Mouse (Mus musculus) liver, postnatal 0 days (tissue): ENCODE measurements around the gene Tapbpl. TPM values are rescaled to one million over a fixed set of nuclear protein-coding genes. Genes with fewer than 3 reads are reported as not detected.

Experiments used
- ATAC-seq: fragments of 200-750 bp; cut with Nextera tagmentation; 2 replicates; pipeline ENCODE4 v1.8.0; 2017; ENCODE audit warnings: mild to moderate bottlenecking, moderate library complexity
- DNase-seq: peaks from one replicate; pipeline ENCODE4 v3.0.0-alpha.2; 2016
- H3K27ac ChIP-seq: fragments of 300-500 bp; sonication (generic); 2 replicates; pipeline ENCODE4 v1.5.1; 2014; ENCODE audit warnings: antibody characterized with exemption, moderate library complexity, mild to moderate bottlenecking, low read depth
- H3K27me3 ChIP-seq: fragments of 300-500 bp; sonication (generic); 2 replicates; pipeline ENCODE4 v1.6.1; 2014; ENCODE audit warnings: low read length, control low read depth, mixed read lengths; ENCODE audit not compliant: insufficient read depth
- H3K36me3 ChIP-seq: fragments of 300-500 bp; sonication (generic); replicated peaks from 2 replicates; pipeline ENCODE4 v1.6.1; 2014; ENCODE audit warnings: mild to moderate bottlenecking, control low read depth, low read length, moderate library complexity, mixed read lengths; ENCODE audit not compliant: insufficient read depth
- H3K4me1 ChIP-seq: fragments of 300-500 bp; sonication (generic); 2 replicates; pipeline ENCODE4 v1.6.1; 2014; ENCODE audit warnings: antibody characterized with exemption, mild to moderate bottlenecking, control low read depth; ENCODE audit not compliant: insufficient read depth
- H3K4me2 ChIP-seq: fragments of 300-500 bp; sonication (generic); 2 replicates; pipeline ENCODE4 v1.6.1; 2014; ENCODE audit warnings: low read depth, mild to moderate bottlenecking, low read length, moderate library complexity, mixed read lengths
- H3K4me3 ChIP-seq: fragments of 300-500 bp; sonication (generic); 2 replicates; pipeline ENCODE4 v1.5.1; 2014; ENCODE audit warnings: low read depth, low read length
- H3K9ac ChIP-seq: fragments of 300-500 bp; sonication (generic); replicated peaks from 2 replicates; pipeline ENCODE4 v1.6.1; 2014; ENCODE audit warnings: mild to moderate bottlenecking, moderate library complexity
- H3K9me3 ChIP-seq: fragments of 300-500 bp; sonication (generic); 2 replicates; pipeline ENCODE4 v1.6.1; 2016; ENCODE audit warnings: mild to moderate bottlenecking, control low read depth, low read length, mixed read lengths
- CTCF ChIP-seq: sonication (generic); IDR thresholded peaks from 2 replicates; pipeline ENCODE4 v1.5.1; 2016; ENCODE audit warnings: antibody characterized with exemption, low read depth
- EP300 ChIP-seq: IDR thresholded peaks from 2 replicates; pipeline ENCODE4 v1.6.1; 2016; ENCODE audit warnings: antibody characterized with exemption, low read depth, mild to moderate bottlenecking
- WGBS: fragments of 180-500 bp; shearing (Covaris S2); extraction: QIAGEN DNeasy Blood & Tissue Kit; methylation state at CpG from one replicate; pipeline ENCODE4 v1.1.7; 2014; ENCODE audit not compliant: insufficient replicate concordance; 5-methylcytosine and 5-hydroxymethylcytosine counted together
- polyA plus RNA-seq: library from polyadenylated mRNA; unstranded; fragments of >200 nt; fragmentation: Nextera tagmentation; extraction: Ambion mirVana; gene quantifications from 2 replicates; pipeline ENCODE4 v1.2.1, GENCODE M21; 2015

The Tapbpl gene
- polyA plus RNA-seq, 1 experiment from 2014 or later: 14.4 TPM

GRCm38 (mm10) chr6:125222577-125222976 is 9.1 kb downstream of the Tapbpl start:
- Histone ChIP-seq H3K4me1 (no peaks in the 10 kb centered on the region), H3K9me3 (no peaks in the 10 kb centered on the region), H3K27ac (0 out of 2 replicates have a peak overlapping the region, but pooled peaks have one; percentile 22), H3K4me3 (no peak overlapping the region), H3K4me2 (no peak overlapping the region), H3K36me3 (peaks cover 59% of the 10 kb centered on the region), H3K27me3 (no peaks in the 10 kb centered on the region), H3K9ac (no peak overlapping the region)
- TF ChIP-seq EP300: no peak
- no peak for TF ChIP-seq CTCF
- ATAC-seq: no peak
- DNase-seq: no peak
- WGBS: 65% methylated on average over 3 of the region's 3 CpGs

- DNase-seq: peak; percentile 33
- TF ChIP-seq CTCF (no peak), EP300 (no peak)
Measured at GRCm38 (mm10) chr6:125222146-125222545, 9.5 kb downstream of the Tapbpl start.

GRCm38 (mm10) chr6:125221115-125221745 is 10.4 kb downstream of the Tapbpl start:
- 89% methylated on average over 20 of the region's 20 CpGs for WGBS

More at GRCm38 (mm10) chr6:125222146-125222545, 9.5 kb downstream of the Tapbpl start:
- H3K27ac ChIP-seq: 0 out of 2 replicates have a peak overlapping the region, but pooled peaks have one; percentile 22
- H3K4me3 ChIP-seq: no peak overlapping the region
- H3K4me1 ChIP-seq: no peaks in the 10 kb centered on the region
- no peaks in the 10 kb centered on the region for H3K27me3 ChIP-seq
- ATAC-seq: peak; percentile 24; the same call in 1 of the 2 replicates
- no peaks in the 10 kb centered on the region for H3K9me3 ChIP-seq
- no peak overlapping the region for H3K9ac ChIP-seq
- no peak overlapping the region for H3K4me2 ChIP-seq
- peaks cover 59% of the 10 kb centered on the region for H3K36me3 ChIP-seq
- WGBS: 54% methylated on average over 2 of the region's 2 CpGs

DNA sequence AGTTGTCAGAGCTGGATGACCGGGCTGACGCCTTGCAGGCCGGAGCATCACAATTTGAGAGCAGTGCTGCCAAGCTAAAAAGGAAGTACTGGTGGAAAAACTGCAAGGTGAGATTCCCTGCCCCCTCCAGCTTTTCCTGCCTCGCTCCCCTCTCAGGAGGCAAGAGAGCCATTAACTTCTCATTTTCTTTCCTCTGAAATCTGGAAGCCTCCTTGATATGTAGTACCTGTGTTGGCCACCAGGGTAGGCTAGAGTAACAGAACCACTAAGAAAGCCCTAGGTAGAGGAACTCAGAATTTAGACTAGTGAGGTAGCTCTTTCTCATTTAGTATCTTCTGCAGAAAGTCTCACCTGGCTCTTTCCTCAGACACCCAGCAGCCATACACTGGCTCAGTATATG is 12.7 kb downstream of the Tapbpl start:
- peaks cover 13% of the 10 kb centered on the region for H3K4me1 ChIP-seq

More at GRCm38 (mm10) chr6:125221115-125221745, 10.4 kb downstream of the Tapbpl start:
- Histone ChIP-seq H3K4me1 (peaks cover 9% of the 10 kb centered on the region), H3K27ac (no peak overlapping the region), H3K27me3 (no peaks in the 10 kb centered on the region), H3K4me3 (no peak overlapping the region), H3K9me3 (no peaks in the 10 kb centered on the region), H3K36me3 (peaks cover 50% of the 10 kb centered on the region), H3K9ac (no peak overlapping the region), H3K4me2 (no peak overlapping the region)
- TF ChIP-seq CTCF (no peak), EP300 (no peak)
- ATAC-seq: no peak
- no peak for DNase-seq

DNA sequence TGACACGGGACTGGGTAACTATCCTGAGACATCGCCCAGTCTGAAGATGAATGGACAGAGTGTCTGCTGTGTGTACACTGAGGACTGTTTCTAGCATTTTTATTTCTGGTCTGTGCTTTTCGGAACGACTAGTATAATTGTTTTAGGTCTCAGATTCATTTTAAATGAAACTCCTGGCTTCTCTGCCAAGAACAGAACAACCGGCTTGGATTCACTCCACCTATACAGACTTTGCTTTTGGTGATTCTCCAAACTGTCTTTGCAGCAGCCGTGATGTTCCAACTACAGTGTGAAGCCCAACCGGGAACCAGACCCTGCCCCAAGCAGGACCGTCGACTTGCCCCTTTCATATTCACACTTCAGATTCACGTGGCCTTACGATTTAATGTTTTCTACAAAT is 13.8 kb downstream of the Tapbpl start:
- Histone ChIP-seq H3K27me3 (peaks cover 10% of the 10 kb centered on the region), H3K27ac (no peak overlapping the region), H3K9ac (no peak overlapping the region), H3K36me3 (peaks cover 27% of the 10 kb centered on the region), H3K4me2 (no peak overlapping the region), H3K9me3 (no peaks in the 10 kb centered on the region), H3K4me3 (no peak overlapping the region), H3K4me1 (peaks cover 13% of the 10 kb centered on the region)
- WGBS: 89% methylated on average over 11 of the region's 11 CpGs
- ATAC-seq (no peak), DNase-seq (no peak)
- TF ChIP-seq EP300 (no peak), CTCF (no peak)

More for the DNA sequence above, 12.7 kb downstream of the Tapbpl start:
- Histone ChIP-seq H3K27ac (no peak overlapping the region), H3K4me2 (no peak overlapping the region), H3K9ac (no peak overlapping the region), H3K36me3 (peaks cover 36% of the 10 kb centered on the region), H3K27me3 (peaks cover 1% of the 10 kb centered on the region), H3K9me3 (no peaks in the 10 kb centered on the region), H3K4me3 (no peak overlapping the region)
- WGBS: 76% methylated on average over 4 of the region's 4 CpGs
- DNase-seq (peak; percentile 58), ATAC-seq (no peak)
- TF ChIP-seq CTCF (peak; percentile 92), EP300 (no peak)

- Histone ChIP-seq H3K4me2 (peak overlapping the region; percentile 95; the same call in 1 of the 2 replicates), H3K4me3 (no peak overlapping the region), H3K9me3 (no peaks in the 10 kb centered on the region)
Measured at GRCm38 (mm10) chr6:125216898-125217297, 14.8 kb downstream of the Tapbpl start.

More at GRCm38 (mm10) chr6:125216898-125217297, 14.8 kb downstream of the Tapbpl start:
- Histone ChIP-seq H3K4me1 (peaks cover 13% of the 10 kb centered on the region), H3K9ac (no peak overlapping the region), H3K36me3 (peaks cover 22% of the 10 kb centered on the region), H3K27me3 (peaks cover 10% of the 10 kb centered on the region), H3K27ac (no peak overlapping the region)
- DNase-seq (no peak), ATAC-seq (no peak)
- no peak for TF ChIP-seq CTCF
- no peak for TF ChIP-seq EP300
- 54% methylated on average over 2 of the region's 2 CpGs for WGBS
